Mouse (Mus musculus) adrenal gland, adult (tissue): Measurements from ENCODE around the gene Dusp9.

Experiments
- DNase-seq, 2 experiments: peaks; one replicate each; pipeline ENCODE4 v3.0.0; 2022 to 2023; ENCODE audit warnings: low spot score in 1 of 2; ENCODE audit not compliant: inconsistent age in 2 of 2

The Dusp9 gene

GRCm38 (mm10) chrX:73639255-73639675, at the start of gene Dusp9:
TSS of gene Dusp9 (plus strand) at chrX:73639419.
- DNase-seq: peak; percentile 43 to 72

GRCm38 (mm10) chrX:73593212-73593611, 46.0 kb upstream of the Dusp9 start:
- peak; percentile 43 to 75 for DNase-seq

- DNase-seq: no peak
Measured at GRCm38 (mm10) chrX:73594451-73595121, 44.6 kb upstream of the Dusp9 start.

- no peak for DNase-seq
Measured at GRCm38 (mm10) chrX:73595297-73595938, 43.8 kb upstream of the Dusp9 start.

- DNase-seq: no peak
Measured at GRCm38 (mm10) chrX:73601456-73601855, 37.8 kb upstream of the Dusp9 start.

- no peak for DNase-seq
Measured at GRCm38 (mm10) chrX:73613665-73614064, 25.6 kb upstream of the Dusp9 start.

- DNase-seq: no peak
Measured at GRCm38 (mm10) chrX:73615876-73616275, 23.3 kb upstream of the Dusp9 start.

GRCm38 (mm10) chrX:73619401-73619800, 19.8 kb upstream of the Dusp9 start:
- no peak for DNase-seq

GRCm38 (mm10) chrX:73619890-73620289, 19.3 kb upstream of the Dusp9 start:
- DNase-seq: no peak

- DNase-seq: no peak
Measured at GRCm38 (mm10) chrX:73626981-73627380, 12.2 kb upstream of the Dusp9 start.

GRCm38 (mm10) chrX:73635425-73635824, 3.8 kb upstream of the Dusp9 start:
- DNase-seq: no peak

GRCm38 (mm10) chrX:73637415-73637814, 1.8 kb upstream of the Dusp9 start:
- DNase-seq: peak in 1 of 2 experiments; percentile 38

- DNase-seq: peak in 1 of 2 experiments; percentile 51
Measured at GRCm38 (mm10) chrX:73639901-73640469, 766 bp downstream of the Dusp9 start.

- no peak for DNase-seq
Measured at GRCm38 (mm10) chrX:73645121-73645520, 5.9 kb downstream of the Dusp9 start.

GRCm38 (mm10) chrX:73650869-73651268, 11.7 kb downstream of the Dusp9 start:
- DNase-seq: peak in 1 of 2 experiments; percentile 33

- no peak for DNase-seq
Measured at GRCm38 (mm10) chrX:73653392-73653791, 14.2 kb downstream of the Dusp9 start.

GRCm38 (mm10) chrX:73654177-73654576, 15.0 kb downstream of the Dusp9 start:
- DNase-seq: peak; percentile 71 to 76

GRCm38 (mm10) chrX:73655529-73655928, 16.3 kb downstream of the Dusp9 start:
- DNase-seq: peak; percentile 47 to 48

- DNase-seq: no peak
Measured at GRCm38 (mm10) chrX:73658391-73658790, 19.2 kb downstream of the Dusp9 start.

- DNase-seq: peak in 1 of 2 experiments; percentile 23
Measured at GRCm38 (mm10) chrX:73658936-73659574, 19.8 kb downstream of the Dusp9 start.

GRCm38 (mm10) chrX:73659575-73660283, 20.5 kb downstream of the Dusp9 start, which contains the start of gene Pnck:
TSS of gene Pnck (minus strand) at chrX:73660117.
- DNase-seq: peak; percentile 31 to 54
